Mouse (Mus musculus): ENCODE measurements around the gene B9d2. TPM values are rescaled to one million over a fixed set of nuclear protein-coding genes. Genes with fewer than 3 reads are reported as not detected.

The B9d2 gene
- polyA plus RNA-seq, 1 experiment from 2014 or later, result 41.3 TPM

DNA sequence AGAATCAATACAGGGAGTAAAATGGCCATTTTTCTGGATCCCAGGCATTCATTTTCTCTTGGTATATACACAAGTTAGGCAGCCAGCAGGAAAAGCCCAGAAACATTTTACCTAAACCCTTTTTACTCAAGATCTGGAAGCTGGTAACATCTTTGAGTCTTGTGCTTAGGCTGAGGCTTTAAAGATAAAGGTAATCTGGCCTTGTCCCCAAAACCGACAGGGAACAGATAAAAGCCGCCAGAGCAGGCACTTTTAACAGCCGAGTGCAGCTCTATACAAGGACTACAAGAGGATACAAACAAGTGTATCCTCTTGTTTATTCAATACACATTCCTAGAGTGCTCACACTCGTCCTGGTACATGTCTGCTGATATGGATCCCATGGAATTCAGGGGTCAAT is 54.4 kb downstream of the B9d2 start:
- Histone ChIP-seq H3K9ac (replicated peaks; ENCODE audit: low read depth, low read length) (no peak overlapping the region), H3K36me3 (ENCODE audit: control insufficient read depth, insufficient read depth) (peaks cover 78% of the 10 kb centered on the region), H3K27me3 (replicated peaks; ENCODE audit: control insufficient read depth, insufficient read depth, low read length) (no peaks in the 10 kb centered on the region), H3K27ac (ENCODE audit: low read length) (no peak overlapping the region), H3K4me2 (ENCODE audit: low read length) (no peak overlapping the region), H3K4me1 (replicated peaks; ENCODE audit: control insufficient read depth, insufficient read depth, low read length) (no peaks in the 10 kb centered on the region), H3K4me3 (replicated peaks; ENCODE audit: low read length) (no peak overlapping the region), H3K9me3 (ENCODE audit: control insufficient read depth, low read length) (no peaks in the 10 kb centered on the region)
- no peak for ATAC-seq
- WGBS, result 74% methylated on average over 4 of the region's 4 CpGs

Other genes with a start within 250 kb of the B9d2 start
- gene Ceacam1, start 203.2 kb upstream of the B9d2 start, polyA plus RNA-seq (2015; fragmentation: Nextera tagmentation; extraction: Ambion mirVana), result 0.96 and 1.1 TPM in 2 replicates
- gene Ceacam2, start 140.9 kb upstream of the B9d2 start, polyA plus RNA-seq (2015; fragmentation: Nextera tagmentation; extraction: Ambion mirVana), result 0.11 TPM in 1 of 2 replicates, not detected in the other
- gene Erich4, start 64.9 kb upstream of the B9d2 start, polyA plus RNA-seq (2015; fragmentation: Nextera tagmentation; extraction: Ambion mirVana), result 0.39 TPM in 1 of 2 replicates, not detected in the other
- gene Dmac2, start 61.4 kb upstream of the B9d2 start, polyA plus RNA-seq (2015; fragmentation: Nextera tagmentation; extraction: Ambion mirVana), result 36.0 and 38.8 TPM in 2 replicates
- 0.44 and 0.92 TPM in 2 replicates for gene B3gnt8, start 54.1 kb upstream of the B9d2 start, polyA plus RNA-seq (2015; fragmentation: Nextera tagmentation; extraction: Ambion mirVana)
- gene Bckdha, start 21.8 kb upstream of the B9d2 start, polyA plus RNA-seq (2015; fragmentation: Nextera tagmentation; extraction: Ambion mirVana), result 57.7 and 61.9 TPM in 2 replicates
- 46.5 and 48.3 TPM in 2 replicates for gene Exosc5, start 21.6 kb upstream of the B9d2 start, polyA plus RNA-seq (2015; fragmentation: Nextera tagmentation; extraction: Ambion mirVana)
- 13.5 and 28.3 TPM in 2 replicates for gene Tmem91, start 5.6 kb upstream of the B9d2 start, polyA plus RNA-seq (2015; fragmentation: Nextera tagmentation; extraction: Ambion mirVana)
- 0.54 and 0.93 TPM in 2 replicates for gene Tgfb1, start 6.2 kb downstream of the B9d2 start, polyA plus RNA-seq (2015; fragmentation: Nextera tagmentation; extraction: Ambion mirVana)
- gene Ccdc97, start 38.3 kb downstream of the B9d2 start, polyA plus RNA-seq (2015; fragmentation: Nextera tagmentation; extraction: Ambion mirVana), result 29.5 and 33.7 TPM in 2 replicates
- 44.2 and 46.6 TPM in 2 replicates for gene Hnrnpul1, start 74.0 kb downstream of the B9d2 start, polyA plus RNA-seq (2015; fragmentation: Nextera tagmentation; extraction: Ambion mirVana)
- gene Axl, start 107.9 kb downstream of the B9d2 start, polyA plus RNA-seq (2015; fragmentation: Nextera tagmentation; extraction: Ambion mirVana), result 14.6 and 15.9 TPM in 2 replicates
- gene Cyp2s1, start 136.1 kb downstream of the B9d2 start, polyA plus RNA-seq (2015; fragmentation: Nextera tagmentation; extraction: Ambion mirVana), result 1.0 and 1.1 TPM in 2 replicates
- gene Cyp2b10, start 216.8 kb downstream of the B9d2 start, polyA plus RNA-seq (2015; fragmentation: Nextera tagmentation; extraction: Ambion mirVana), result not detected in 2 replicates